Mouse (Mus musculus) lung, embryonic 15.5 days (tissue): Measurements from ENCODE around the gene Gsk3b. TPM values are rescaled to one million over a fixed set of nuclear protein-coding genes. Genes with fewer than 3 reads are reported as not detected.

Source experiments
- ATAC-seq: fragments of 200-750 bp; cut with Nextera tagmentation; 2 replicates; pipeline ENCODE4 v1.8.0; 2017; ENCODE audit warnings: moderate number of reproducible peaks, borderline replicate concordance; ENCODE audit not compliant: low FRiP score, low TSS enrichment; ENCODE audit errors: extremely low read depth
- H3K27ac ChIP-seq: fragments of 300-500 bp; sonication (generic); 2 replicates; pipeline ENCODE4 v1.5.1; 2015; ENCODE audit warnings: moderate library complexity, mild to moderate bottlenecking, inconsistent platforms
- H3K27me3 ChIP-seq: fragments of 300-500 bp; sonication (generic); 2 replicates; pipeline ENCODE4 v1.6.1; 2015; ENCODE audit warnings: inconsistent platforms
- H3K36me3 ChIP-seq: fragments of 300-500 bp; sonication (generic); 2 replicates; pipeline ENCODE4 v1.6.1; 2015; ENCODE audit warnings: inconsistent platforms
- H3K4me1 ChIP-seq: fragments of 300-500 bp; sonication (generic); 2 replicates; pipeline ENCODE4 v1.6.1; 2015; ENCODE audit warnings: inconsistent platforms
- H3K4me2 ChIP-seq: fragments of 300-500 bp; sonication (generic); 2 replicates; pipeline ENCODE4 v1.6.1; 2015; ENCODE audit warnings: inconsistent platforms, mild to moderate bottlenecking, moderate library complexity
- H3K4me3 ChIP-seq: fragments of 300-500 bp; sonication (generic); 2 replicates; pipeline ENCODE4 v1.5.1; 2015; ENCODE audit warnings: mild to moderate bottlenecking, inconsistent platforms
- H3K9ac ChIP-seq: fragments of 300-500 bp; sonication (generic); 2 replicates; pipeline ENCODE4 v1.6.1; 2015; ENCODE audit warnings: inconsistent platforms
- H3K9me3 ChIP-seq: fragments of 300-500 bp; sonication (generic); 2 replicates; pipeline ENCODE4 v1.6.1; 2016; ENCODE audit warnings: inconsistent platforms
- WGBS: fragments of 180-500 bp; shearing (Covaris S2); methylation state at CpG from one replicate; pipeline ENCODE4 v1.1.7; 2015; 5-methylcytosine and 5-hydroxymethylcytosine counted together
- polyA plus RNA-seq: library from polyadenylated mRNA; unstranded; fragments of >200 nt; fragmentation: Nextera tagmentation; extraction: Ambion mirVana; gene quantifications from 2 replicates; pipeline ENCODE4 v1.2.1, GENCODE M21; 2015

The Gsk3b gene
- polyA plus RNA-seq, 1 experiment from 2014 or later: 52.7 TPM

DNA sequence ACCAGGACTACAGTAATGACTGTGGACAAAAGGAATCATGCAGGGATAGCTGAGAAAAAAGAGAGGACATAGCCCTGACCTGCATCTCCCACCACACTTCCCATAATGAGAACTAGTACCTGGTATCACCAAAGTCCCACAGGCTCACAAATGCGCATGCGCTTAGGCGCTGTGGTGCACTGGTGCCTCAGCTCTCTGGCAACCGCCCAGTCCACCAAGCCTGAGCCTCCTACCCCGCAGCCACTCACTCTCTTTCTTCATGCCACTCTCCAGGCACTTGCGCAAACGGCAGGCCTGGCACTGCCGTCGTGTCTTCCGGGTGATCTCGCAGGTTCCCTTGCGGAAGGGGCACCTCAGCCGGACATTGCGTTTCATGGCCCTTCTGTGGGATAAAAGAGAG, 165.2 kb downstream of the Gsk3b start:
- no peaks in the 10 kb centered on the region for H3K27me3 ChIP-seq
- WGBS: 80% methylated on average over 14 of the region's 14 CpGs
- H3K4me3 ChIP-seq: no peak overlapping the region
- ATAC-seq: no peak
- H3K27ac ChIP-seq: no peak overlapping the region
- no peaks in the 10 kb centered on the region for H3K4me1 ChIP-seq
- no peak overlapping the region for H3K4me2 ChIP-seq
- no peaks in the 10 kb centered on the region for H3K36me3 ChIP-seq
- H3K9me3 ChIP-seq: no peaks in the 10 kb centered on the region
- no peak overlapping the region for H3K9ac ChIP-seq

DNA sequence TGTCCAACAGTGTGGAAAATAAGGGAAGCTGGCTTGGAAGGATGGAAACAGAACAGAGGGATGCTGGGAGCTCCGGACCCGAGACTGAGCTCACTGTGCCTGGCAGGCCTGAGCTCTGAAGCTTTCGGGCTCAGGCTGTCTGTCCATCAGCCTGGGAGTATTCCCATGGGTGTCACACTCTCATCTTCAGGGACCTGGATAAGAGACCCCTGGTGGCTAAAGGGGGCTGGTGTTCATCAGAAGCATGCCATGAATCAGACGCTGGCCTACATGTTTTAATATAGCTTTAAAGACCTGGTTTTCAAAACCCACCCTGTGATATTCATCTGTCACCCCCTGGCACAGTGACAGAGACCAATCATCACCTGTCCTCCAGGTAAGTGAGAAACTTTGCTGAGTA, 166.3 kb downstream of the Gsk3b start:
- H3K27ac ChIP-seq: no peak overlapping the region
- no peak overlapping the region for H3K4me2 ChIP-seq
- no peak for ATAC-seq
- no peaks in the 10 kb centered on the region for H3K9me3 ChIP-seq
- no peak overlapping the region for H3K4me3 ChIP-seq
- no peaks in the 10 kb centered on the region for H3K36me3 ChIP-seq
- H3K27me3 ChIP-seq: no peaks in the 10 kb centered on the region
- no peaks in the 10 kb centered on the region for H3K4me1 ChIP-seq
- no peak overlapping the region for H3K9ac ChIP-seq
- WGBS: 80% methylated on average over 4 of the region's 4 CpGs

DNA sequence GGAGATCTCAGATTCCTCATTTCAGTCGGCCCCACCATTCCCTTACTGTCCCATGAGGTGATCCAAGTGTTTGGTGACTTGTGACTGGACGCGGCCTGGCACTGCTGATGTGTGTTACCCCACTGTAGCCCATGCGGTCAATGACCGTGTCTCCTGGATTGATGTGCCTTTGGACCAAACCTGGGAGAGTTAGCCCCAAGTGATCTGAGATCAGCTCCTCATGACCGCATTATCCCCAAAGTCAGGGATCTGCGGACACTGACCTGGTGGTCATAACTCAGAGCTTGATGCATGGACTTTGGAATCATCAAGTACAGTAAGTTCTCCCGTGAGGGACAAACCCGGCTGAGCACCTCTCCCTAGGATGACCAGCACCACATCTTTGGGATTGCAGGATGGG, 167.1 kb downstream of the Gsk3b start:
- no peak for ATAC-seq
- Histone ChIP-seq H3K27ac (no peak overlapping the region), H3K4me2 (no peak overlapping the region), H3K9me3 (no peaks in the 10 kb centered on the region), H3K36me3 (no peaks in the 10 kb centered on the region), H3K4me1 (no peaks in the 10 kb centered on the region), H3K9ac (no peak overlapping the region), H3K27me3 (no peaks in the 10 kb centered on the region), H3K4me3 (no peak overlapping the region)
- 91% methylated on average over 9 of the region's 9 CpGs for WGBS

DNA sequence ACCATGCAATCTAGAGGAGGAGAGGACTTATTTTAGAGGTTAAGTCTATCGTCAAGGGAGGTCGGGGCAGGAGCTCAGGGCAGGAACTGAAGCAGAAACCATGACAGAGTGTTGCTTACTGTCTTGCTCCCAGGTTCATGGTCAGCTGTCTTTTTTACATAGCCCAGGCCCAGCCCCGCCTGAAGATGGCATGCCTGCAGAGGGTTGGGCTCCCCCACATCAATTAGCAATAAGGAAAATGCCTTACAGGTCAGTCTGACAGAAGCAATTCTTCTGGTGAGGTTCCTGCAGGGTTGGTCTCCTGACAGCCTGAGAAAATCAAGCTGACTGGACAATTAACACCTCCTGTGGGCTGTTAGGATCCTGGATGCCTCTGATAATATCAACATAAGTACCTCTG, 182.8 kb downstream of the Gsk3b start:
- ATAC-seq: no peak
- no peaks in the 10 kb centered on the region for H3K27me3 ChIP-seq

DNA sequence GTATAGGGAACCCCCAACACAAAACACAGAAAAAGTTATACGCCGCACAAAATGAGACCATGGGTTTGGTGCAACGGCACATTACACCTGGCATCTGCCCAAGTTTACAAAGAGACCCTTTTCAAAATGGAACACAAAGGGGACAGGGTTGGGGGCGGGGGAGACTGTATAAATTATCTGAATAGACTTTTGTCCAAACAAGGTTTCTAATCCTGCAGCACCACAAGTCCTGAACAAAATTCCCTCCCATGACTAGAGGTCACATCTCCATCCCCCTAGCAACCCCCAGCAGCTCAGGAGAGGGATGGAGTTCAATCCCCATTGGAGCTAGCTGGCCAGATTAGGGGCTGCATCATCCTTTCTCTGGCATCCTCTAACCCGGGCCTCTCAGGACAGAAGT, 183.7 kb downstream of the Gsk3b start:
- H3K36me3 ChIP-seq: no peaks in the 10 kb centered on the region
- no peak overlapping the region for H3K4me2 ChIP-seq
- H3K4me3 ChIP-seq: no peak overlapping the region
- no peaks in the 10 kb centered on the region for H3K4me1 ChIP-seq
- no peaks in the 10 kb centered on the region for H3K27me3 ChIP-seq
- H3K9me3 ChIP-seq: no peaks in the 10 kb centered on the region
- no peak for ATAC-seq
- H3K9ac ChIP-seq: no peak overlapping the region
- WGBS: 79% methylated on average over 5 of the region's 5 CpGs
- H3K27ac ChIP-seq: no peak overlapping the region

More for the DNA sequence above, 182.8 kb downstream of the Gsk3b start:
- Histone ChIP-seq H3K9ac (no peak overlapping the region), H3K36me3 (no peaks in the 10 kb centered on the region), H3K4me3 (no peak overlapping the region), H3K4me1 (no peaks in the 10 kb centered on the region), H3K9me3 (no peaks in the 10 kb centered on the region), H3K4me2 (no peak overlapping the region), H3K27ac (no peak overlapping the region)
- 36% methylated on average over 3 of the region's 3 CpGs for WGBS

DNA sequence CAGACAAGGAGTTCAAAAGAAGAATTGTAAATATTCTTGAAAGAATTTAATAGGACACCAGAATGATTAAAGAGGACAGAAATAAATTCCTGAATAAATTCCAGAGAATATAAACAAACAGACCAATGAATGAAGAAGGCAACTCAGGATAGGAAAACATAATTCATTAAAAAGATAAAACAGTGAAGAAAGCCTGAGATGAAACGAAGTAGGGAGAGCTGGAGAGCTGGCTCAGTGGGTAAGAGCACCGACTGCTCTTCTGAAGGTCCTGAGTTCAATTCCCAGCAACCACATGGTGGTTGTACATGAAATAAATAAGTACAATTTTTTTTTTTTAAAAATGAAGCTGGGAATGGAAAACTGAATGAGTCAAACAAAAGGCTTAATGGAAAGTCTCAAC, 185.9 kb downstream of the Gsk3b start:
- Histone ChIP-seq H3K27ac (no peak overlapping the region), H3K9me3 (no peaks in the 10 kb centered on the region), H3K4me1 (no peaks in the 10 kb centered on the region), H3K9ac (no peak overlapping the region), H3K27me3 (no peaks in the 10 kb centered on the region), H3K36me3 (no peaks in the 10 kb centered on the region), H3K4me3 (no peak overlapping the region), H3K4me2 (no peak overlapping the region)
- 44% methylated on average over 2 of the region's 2 CpGs for WGBS
- no peak for ATAC-seq

DNA sequence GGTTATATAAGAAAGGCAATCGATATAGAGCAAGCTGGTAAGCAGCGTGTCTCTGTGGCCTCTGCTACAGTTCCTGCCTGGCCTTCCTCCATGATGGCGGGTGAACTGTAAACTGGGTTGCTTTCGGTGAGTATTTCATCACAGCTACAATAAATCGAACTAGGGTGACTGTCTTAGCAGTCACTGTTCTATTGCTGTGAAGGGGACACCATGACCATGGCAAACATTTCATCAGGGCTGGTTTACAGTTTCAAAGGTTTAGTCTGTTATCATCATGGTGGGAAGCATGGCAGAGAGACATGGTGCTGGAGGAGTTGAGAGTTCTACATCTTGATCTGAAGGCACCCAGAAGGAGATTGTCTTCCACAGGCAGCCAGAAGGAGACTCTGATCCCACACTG, 191.0 kb downstream of the Gsk3b start:
- no peaks in the 10 kb centered on the region for H3K4me1 ChIP-seq
- no peak for ATAC-seq
- no peak overlapping the region for H3K9ac ChIP-seq
- no peak overlapping the region for H3K27ac ChIP-seq
- no peak overlapping the region for H3K4me3 ChIP-seq
- H3K36me3 ChIP-seq: no peaks in the 10 kb centered on the region
- H3K9me3 ChIP-seq: no peaks in the 10 kb centered on the region
- H3K4me2 ChIP-seq: no peak overlapping the region
- WGBS: 86% methylated on average over 5 of the region's 5 CpGs
- H3K27me3 ChIP-seq: no peaks in the 10 kb centered on the region

DNA sequence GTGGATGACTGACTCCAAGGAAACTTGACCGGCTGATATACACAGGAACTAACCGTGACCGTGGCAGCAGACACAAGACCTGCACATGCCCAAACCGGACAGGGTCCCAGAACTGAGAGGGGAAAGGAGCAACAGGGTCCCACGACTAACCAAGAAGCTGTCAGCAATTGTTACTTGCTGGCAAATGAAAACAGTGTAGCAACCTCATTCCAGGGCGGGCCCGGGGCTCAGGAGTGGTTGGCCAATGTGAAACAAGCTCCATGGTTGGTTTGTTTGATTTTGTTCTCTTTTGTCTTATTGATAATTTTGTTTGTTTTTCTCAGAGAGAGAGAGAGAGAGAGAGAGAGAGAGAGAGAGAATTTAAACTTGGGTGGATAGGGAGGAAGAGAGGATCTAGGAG, 192.2 kb downstream of the Gsk3b start:
- Histone ChIP-seq H3K36me3 (no peaks in the 10 kb centered on the region), H3K4me2 (no peak overlapping the region), H3K9ac (no peak overlapping the region), H3K9me3 (no peaks in the 10 kb centered on the region), H3K4me1 (no peaks in the 10 kb centered on the region), H3K4me3 (no peak overlapping the region), H3K27me3 (no peaks in the 10 kb centered on the region), H3K27ac (no peak overlapping the region)
- ATAC-seq: no peak
- WGBS: 62% methylated on average over 7 of the region's 7 CpGs

- no peak overlapping the region for H3K27ac ChIP-seq
- ATAC-seq: no peak
- no peaks in the 10 kb centered on the region for H3K4me1 ChIP-seq
- H3K36me3 ChIP-seq: no peaks in the 10 kb centered on the region
- H3K9me3 ChIP-seq: no peaks in the 10 kb centered on the region
- 80% methylated on average over 7 of the region's 7 CpGs for WGBS
- H3K4me2 ChIP-seq: no peak overlapping the region
- H3K4me3 ChIP-seq: no peak overlapping the region
- H3K27me3 ChIP-seq: no peaks in the 10 kb centered on the region
- H3K9ac ChIP-seq: no peak overlapping the region
Measured at GRCm38 (mm10) chr16:38282559-38283160, 193.9 kb downstream of the Gsk3b start.

DNA sequence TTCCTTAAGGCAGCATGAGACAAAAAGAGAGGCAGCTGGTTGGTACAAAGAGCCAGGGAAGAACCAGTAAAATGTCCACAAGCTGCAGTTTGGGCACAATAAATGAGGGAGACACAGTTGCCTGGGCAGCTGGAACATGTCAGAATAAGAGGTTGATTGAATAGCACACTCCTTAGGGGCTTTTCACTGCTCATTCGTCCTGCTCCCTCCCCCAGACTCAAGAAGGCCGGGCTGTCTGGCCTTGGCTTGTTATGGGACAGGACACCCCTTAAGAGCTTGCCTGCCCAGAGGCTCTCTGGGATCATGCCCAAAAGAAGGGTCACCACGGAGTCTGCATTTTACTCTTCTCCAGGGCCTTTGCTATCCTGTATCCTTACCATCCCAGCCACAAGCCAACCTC, 194.5 kb downstream of the Gsk3b start:
- H3K9ac ChIP-seq: no peak overlapping the region
- no peaks in the 10 kb centered on the region for H3K4me1 ChIP-seq
- no peak for ATAC-seq
- WGBS: 19% methylated on average over 3 of the region's 3 CpGs
- no peaks in the 10 kb centered on the region for H3K9me3 ChIP-seq
- H3K4me3 ChIP-seq: no peak overlapping the region
- no peak overlapping the region for H3K27ac ChIP-seq
- no peaks in the 10 kb centered on the region for H3K27me3 ChIP-seq
- no peaks in the 10 kb centered on the region for H3K36me3 ChIP-seq
- no peak overlapping the region for H3K4me2 ChIP-seq

- no peak overlapping the region for H3K4me2 ChIP-seq
- no peak for ATAC-seq
- no peak overlapping the region for H3K27ac ChIP-seq
- H3K4me1 ChIP-seq: no peaks in the 10 kb centered on the region
- 61% methylated on average over 7 of the region's 7 CpGs for WGBS
- no peaks in the 10 kb centered on the region for H3K36me3 ChIP-seq
- no peak overlapping the region for H3K9ac ChIP-seq
- H3K4me3 ChIP-seq: no peak overlapping the region
- no peaks in the 10 kb centered on the region for H3K27me3 ChIP-seq
- no peaks in the 10 kb centered on the region for H3K9me3 ChIP-seq
Measured at GRCm38 (mm10) chr16:38285801-38286200, 197.0 kb downstream of the Gsk3b start.

DNA sequence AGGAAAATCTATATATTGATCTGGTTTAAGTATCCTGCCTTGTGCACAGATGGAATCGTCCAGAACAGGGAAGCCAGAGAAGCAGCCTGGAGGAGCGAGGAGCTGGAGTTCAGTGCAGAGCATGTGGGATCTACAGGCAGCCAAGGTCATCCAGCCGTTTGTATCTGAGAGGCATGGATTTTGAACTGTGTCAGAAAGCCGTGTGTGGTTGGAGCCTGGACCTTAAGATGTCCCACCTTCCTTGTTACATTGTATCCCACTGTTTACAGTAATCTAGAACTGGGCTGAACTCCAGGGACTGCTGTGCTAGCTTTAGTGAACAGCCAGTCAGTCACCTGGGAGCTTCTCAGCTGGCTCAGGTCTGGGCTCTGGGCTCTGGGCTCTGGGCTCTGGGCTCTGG, 197.7 kb downstream of the Gsk3b start:
- no peak for ATAC-seq

GRCm38 (mm10) chr16:38287357-38287756, 198.6 kb downstream of the Gsk3b start:
- no peak for ATAC-seq
- H3K9me3 ChIP-seq: no peaks in the 10 kb centered on the region
- H3K27me3 ChIP-seq: no peaks in the 10 kb centered on the region
- WGBS: 48% methylated on average over 6 of the region's 6 CpGs
- no peaks in the 10 kb centered on the region for H3K4me1 ChIP-seq
- H3K4me3 ChIP-seq: no peak overlapping the region
- H3K27ac ChIP-seq: no peak overlapping the region
- H3K36me3 ChIP-seq: no peaks in the 10 kb centered on the region
- no peak overlapping the region for H3K4me2 ChIP-seq
- H3K9ac ChIP-seq: no peak overlapping the region

More for the DNA sequence above, 197.7 kb downstream of the Gsk3b start:
- H3K9me3 ChIP-seq: no peaks in the 10 kb centered on the region
- no peak overlapping the region for H3K9ac ChIP-seq
- H3K27ac ChIP-seq: no peak overlapping the region
- H3K27me3 ChIP-seq: no peaks in the 10 kb centered on the region
- H3K4me3 ChIP-seq: no peak overlapping the region
- H3K36me3 ChIP-seq: no peaks in the 10 kb centered on the region
- H3K4me2 ChIP-seq: no peak overlapping the region
- WGBS: 42% methylated on average over 4 of the region's 4 CpGs
- H3K4me1 ChIP-seq: no peaks in the 10 kb centered on the region
